ENCODE assay signal across 10 mouse cellular contexts in the genomic region with DNA sequence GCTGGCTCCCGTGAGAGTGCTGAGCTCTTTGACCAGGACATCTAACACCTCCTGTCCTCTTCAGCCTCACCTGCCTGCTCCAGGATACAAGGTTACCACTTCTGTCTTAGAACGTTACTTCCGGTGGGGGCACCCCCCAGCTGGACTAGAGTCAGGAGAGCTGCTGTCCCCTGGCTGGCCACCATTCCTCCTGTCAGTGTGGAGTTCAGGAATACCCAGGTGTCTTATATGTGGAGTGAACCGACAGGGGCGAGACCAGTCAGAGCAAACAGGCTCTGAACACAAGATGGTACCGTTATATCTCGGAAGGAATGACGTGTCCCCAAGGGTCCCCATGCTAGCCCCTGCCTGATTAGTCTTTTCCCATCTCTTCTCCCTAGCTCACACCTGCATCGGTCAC.
"Had no signal": no experiment of that assay in that cellular context is flagged by ENCODE, and none has a peak within 500 bp of the region (broad histone marks: within the 10 kb centered on the region; RNA-seq: fewer than 3 reads in every experiment).

No protein-coding gene starts in this region.

- ATAC-seq: liver, embryonic 12.5 days had no signal

- H3K27me3 ChIP-seq: limb, embryonic 15.5 days; stomach, embryonic 15.5 days had no signal

- H3K9ac ChIP-seq: liver, embryonic 12.5 days; lung, embryonic 14.5 days; stomach, embryonic 15.5 days had no signal

- H3K27ac ChIP-seq: limb, embryonic 15.5 days; liver, embryonic 12.5 days had no signal

- H3K9me3 ChIP-seq: limb, embryonic 15.5 days; liver, embryonic 12.5 days; midbrain, embryonic 10.5 days; midbrain, embryonic 15.5 days; stomach, embryonic 15.5 days had no signal

- H3K36me3 ChIP-seq: limb, embryonic 15.5 days; liver, embryonic 12.5 days; midbrain, embryonic 10.5 days; midbrain, embryonic 15.5 days; stomach, embryonic 15.5 days had no signal

- H3K4me3 ChIP-seq: limb, embryonic 15.5 days; liver, embryonic 12.5 days had no signal

- DNase-seq: kidney, postnatal 14 days; left cerebral cortex, postnatal 4 days; lung, postnatal 4 days; right cerebral cortex, postnatal 14 days had no signal
